Mouse (Mus musculus) cerebellum, adult 2 months (tissue): ENCODE data around the gene Neil1.

Experiments
- CTCF ChIP-seq: fragments of 200-500 bp; IDR thresholded peaks from 2 replicates; pipeline ENCODE4 v1.5.1; 2011; ENCODE audit warnings: low read depth, mild to moderate bottlenecking, control low read depth, low read length, moderate library complexity, borderline replicate concordance; ENCODE audit not compliant: insufficient read depth
- POLR2A ChIP-seq: fragments of 200-500 bp; IDR thresholded peaks from 2 replicates; pipeline ENCODE4 v1.6.1; 2011; ENCODE audit warnings: low read length, control low read depth, borderline replicate concordance; ENCODE audit not compliant: insufficient read depth

- no peak for TF ChIP-seq POLR2A
- TF ChIP-seq CTCF, result no peak
These were observed 4.2 kb upstream of the Neil1 start for GRCm38 (mm10) chr9:57152331-57152730.
